Mouse (Mus musculus): Measurements from ENCODE around the gene Tmco4. TPM values are rescaled to one million over a fixed set of nuclear protein-coding genes. Genes with fewer than 3 reads are reported as not detected.

Gene Tmco4
- polyA plus RNA-seq, 1 experiment from 2014 or later = 3.7 TPM

- no peak for DNase-seq
- H3K9me3 ChIP-seq (ENCODE audit: low read depth, low read length) = no peaks in the 10 kb centered on the region
- H3K27ac ChIP-seq (ENCODE audit: low read depth) = no peak overlapping the region
- H3K4me3 ChIP-seq (ENCODE audit: low read depth, low read length) = no peak overlapping the region
- no peak overlapping the region for H3K4me2 ChIP-seq
- H3K9ac ChIP-seq = no peak overlapping the region
- TF ChIP-seq CTCF (IDR thresholded peaks at IDR 0.05; ENCODE audit: low read depth) = no peak
- H3K27me3 ChIP-seq (ENCODE audit: insufficient read depth, low read length) = no peaks in the 10 kb centered on the region
- no peak for ATAC-seq (ENCODE audit: insufficient read depth)
- H3K4me1 ChIP-seq (ENCODE audit: insufficient read depth) = no peaks in the 10 kb centered on the region
- WGBS = 54% methylated on average over 9 of the region's 9 CpGs
- no peaks in the 10 kb centered on the region for H3K36me3 ChIP-seq (ENCODE audit: insufficient read depth)
Measured at GRCm38 (mm10) chr4:139054300-139054923, 81.7 kb downstream of the Tmco4 start.

GRCm38 (mm10) chr4:139055336-139055735 is 82.6 kb downstream of the Tmco4 start:
- Histone ChIP-seq H3K27ac (ENCODE audit: low read depth) (no peak overlapping the region), H3K36me3 (ENCODE audit: insufficient read depth) (no peaks in the 10 kb centered on the region), H3K9ac (no peak overlapping the region), H3K4me3 (ENCODE audit: low read depth, low read length) (no peak overlapping the region), H3K4me1 (ENCODE audit: insufficient read depth) (no peaks in the 10 kb centered on the region), H3K27me3 (ENCODE audit: insufficient read depth, low read length) (no peaks in the 10 kb centered on the region), H3K9me3 (ENCODE audit: low read depth, low read length) (no peaks in the 10 kb centered on the region), H3K4me2 (no peak overlapping the region)
- no peak for DNase-seq
- TF ChIP-seq CTCF (IDR thresholded peaks at IDR 0.05; ENCODE audit: low read depth) = no peak
- no peak for ATAC-seq (ENCODE audit: insufficient read depth)
- WGBS = 77% methylated on average over 4 of the region's 4 CpGs

- WGBS = 64% methylated on average over 3 of the region's 3 CpGs
- no peak overlapping the region for H3K9ac ChIP-seq
- no peak for ATAC-seq (ENCODE audit: insufficient read depth)
- H3K4me3 ChIP-seq (ENCODE audit: low read depth, low read length) = no peak overlapping the region
- no peaks in the 10 kb centered on the region for H3K4me1 ChIP-seq (ENCODE audit: insufficient read depth)
- no peaks in the 10 kb centered on the region for H3K36me3 ChIP-seq (ENCODE audit: insufficient read depth)
- H3K27ac ChIP-seq (ENCODE audit: low read depth) = no peak overlapping the region
- H3K27me3 ChIP-seq (ENCODE audit: insufficient read depth, low read length) = no peaks in the 10 kb centered on the region
- no peaks in the 10 kb centered on the region for H3K9me3 ChIP-seq (ENCODE audit: low read depth, low read length)
- no peak for DNase-seq
- TF ChIP-seq CTCF (IDR thresholded peaks at IDR 0.05; ENCODE audit: low read depth) = no peak
- H3K4me2 ChIP-seq = no peak overlapping the region
Measured at GRCm38 (mm10) chr4:139055744-139056143, 83.1 kb downstream of the Tmco4 start.

DNA sequence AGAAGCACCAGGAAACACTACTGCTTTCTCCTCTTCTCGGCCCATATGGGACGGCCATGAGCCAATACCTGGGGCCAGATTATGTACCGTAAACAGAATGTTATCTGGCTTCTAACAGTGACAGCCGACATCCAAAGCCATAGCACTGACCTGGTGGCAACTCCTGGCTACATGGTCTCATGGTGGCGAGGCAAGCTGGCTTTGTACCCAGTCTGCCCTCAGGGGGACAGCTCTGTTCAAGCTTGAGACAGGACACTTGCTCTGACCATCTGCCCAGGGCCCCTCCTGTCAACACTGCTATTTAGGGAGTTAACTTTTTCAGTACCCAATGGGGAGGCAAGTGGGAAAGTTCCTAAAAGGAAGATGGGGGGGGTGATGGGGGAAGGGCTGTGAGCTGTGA is 84.6 kb downstream of the Tmco4 start:
- H3K4me3 ChIP-seq (ENCODE audit: low read depth, low read length) = no peak overlapping the region
- 64% methylated on average over 5 of the region's 5 CpGs for WGBS
- no peaks in the 10 kb centered on the region for H3K4me1 ChIP-seq (ENCODE audit: insufficient read depth)
- no peaks in the 10 kb centered on the region for H3K9me3 ChIP-seq (ENCODE audit: low read depth, low read length)
- no peak overlapping the region for H3K4me2 ChIP-seq
- no peak for TF ChIP-seq CTCF (IDR thresholded peaks at IDR 0.05; ENCODE audit: low read depth)
- no peaks in the 10 kb centered on the region for H3K36me3 ChIP-seq (ENCODE audit: insufficient read depth)
- ATAC-seq (ENCODE audit: insufficient read depth) = no peak
- H3K27ac ChIP-seq (ENCODE audit: low read depth) = no peak overlapping the region
- no peaks in the 10 kb centered on the region for H3K27me3 ChIP-seq (ENCODE audit: insufficient read depth, low read length)
- DNase-seq = no peak
- H3K9ac ChIP-seq = no peak overlapping the region

DNA sequence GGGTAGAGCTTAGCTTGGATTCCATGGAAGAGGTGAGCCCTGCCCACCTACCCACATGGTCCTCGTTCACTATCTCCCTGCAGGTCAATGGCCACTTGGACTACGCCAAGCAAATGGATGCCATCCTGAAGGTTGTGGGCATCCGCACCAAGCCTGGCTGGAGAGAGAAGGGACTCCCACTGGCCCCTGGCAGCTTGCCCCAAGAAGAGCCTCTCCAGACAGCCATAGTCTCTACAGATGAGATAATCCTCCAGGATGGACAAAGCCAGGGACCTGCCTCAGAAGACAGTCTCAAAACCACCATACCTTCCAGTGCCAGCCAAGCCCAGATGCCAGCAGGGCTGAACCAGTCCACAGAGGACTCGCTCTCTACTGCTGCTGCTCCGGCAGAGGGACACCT is 85.3 kb downstream of the Tmco4 start:
- ATAC-seq (ENCODE audit: insufficient read depth) (no peak), DNase-seq (no peak)
- WGBS = 84% methylated on average over 5 of the region's 5 CpGs
- no peaks in the 10 kb centered on the region for H3K4me1 ChIP-seq (ENCODE audit: insufficient read depth)
- no peaks in the 10 kb centered on the region for H3K36me3 ChIP-seq (ENCODE audit: insufficient read depth)
- no peaks in the 10 kb centered on the region for H3K9me3 ChIP-seq (ENCODE audit: low read depth, low read length)
- H3K9ac ChIP-seq = no peak overlapping the region
- H3K27me3 ChIP-seq (ENCODE audit: insufficient read depth, low read length) = no peaks in the 10 kb centered on the region
- H3K4me3 ChIP-seq (ENCODE audit: low read depth, low read length) = no peak overlapping the region
- H3K27ac ChIP-seq (ENCODE audit: low read depth) = no peak overlapping the region
- no peak for TF ChIP-seq CTCF (IDR thresholded peaks at IDR 0.05; ENCODE audit: low read depth)
- H3K4me2 ChIP-seq = no peak overlapping the region

DNA sequence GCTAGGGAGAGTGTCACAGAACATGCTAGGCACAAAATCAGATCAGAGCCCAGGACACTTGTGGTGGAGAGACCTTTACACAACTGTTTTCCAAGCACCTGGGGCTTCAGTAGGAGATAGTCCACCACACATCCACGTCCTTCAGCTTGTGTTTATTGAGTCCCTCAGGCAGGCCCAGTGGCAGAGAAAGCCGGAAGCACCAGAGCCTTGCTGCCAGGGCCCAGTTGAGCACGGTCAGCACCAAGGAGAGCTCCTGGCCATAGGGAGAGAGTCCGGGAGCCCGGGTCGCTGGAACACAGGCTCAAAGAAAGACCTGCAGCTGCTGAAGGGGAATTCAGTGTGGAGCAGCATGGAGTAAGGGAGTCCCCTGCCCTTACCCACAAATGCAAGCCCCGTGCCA is 86.9 kb downstream of the Tmco4 start:
- no peaks in the 10 kb centered on the region for H3K36me3 ChIP-seq (ENCODE audit: insufficient read depth)
- peak; percentile 91 for DNase-seq
- no peaks in the 10 kb centered on the region for H3K27me3 ChIP-seq (ENCODE audit: insufficient read depth, low read length)
- H3K4me3 ChIP-seq (ENCODE audit: low read depth, low read length) = no peak overlapping the region
- H3K9me3 ChIP-seq (ENCODE audit: low read depth, low read length) = no peaks in the 10 kb centered on the region
- no peak overlapping the region for H3K4me2 ChIP-seq
- no peak for TF ChIP-seq CTCF (IDR thresholded peaks at IDR 0.05; ENCODE audit: low read depth)
- 8% methylated on average over 7 of the region's 7 CpGs for WGBS
- no peak for ATAC-seq (ENCODE audit: insufficient read depth)
- no peaks in the 10 kb centered on the region for H3K4me1 ChIP-seq (ENCODE audit: insufficient read depth)
- no peak overlapping the region for H3K27ac ChIP-seq (ENCODE audit: low read depth)
- no peak overlapping the region for H3K9ac ChIP-seq

DNA sequence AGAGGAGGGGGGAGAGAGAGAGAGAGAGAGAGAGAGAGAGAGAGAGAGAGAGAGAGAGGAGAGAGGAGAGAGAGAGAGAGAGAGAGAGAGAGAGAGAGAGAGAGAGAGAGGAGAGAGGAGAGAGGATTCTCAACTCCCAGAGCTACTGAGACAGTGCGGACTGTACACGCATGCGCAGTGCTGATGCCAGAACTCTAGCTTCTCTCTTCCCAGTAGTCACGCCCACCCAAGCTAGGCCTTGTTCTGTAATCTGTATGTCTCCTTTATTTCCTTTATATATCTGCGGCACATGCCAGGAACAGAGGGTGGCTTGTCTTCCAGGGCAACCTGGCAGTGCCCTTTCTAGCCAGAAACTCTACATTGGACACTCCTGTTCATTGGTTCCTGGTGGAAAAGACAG is 92.1 kb downstream of the Tmco4 start:
- H3K27me3 ChIP-seq (ENCODE audit: insufficient read depth, low read length) = no peaks in the 10 kb centered on the region
- no peak for DNase-seq

GRCm38 (mm10) chr4:139068287-139068686 is 95.6 kb downstream of the Tmco4 start:
- Histone ChIP-seq H3K27me3 (ENCODE audit: insufficient read depth, low read length) (peaks cover 8% of the 10 kb centered on the region), H3K4me2 (no peak overlapping the region), H3K4me3 (ENCODE audit: low read depth, low read length) (no peak overlapping the region), H3K27ac (ENCODE audit: low read depth) (no peak overlapping the region), H3K9ac (no peak overlapping the region), H3K36me3 (ENCODE audit: insufficient read depth) (no peaks in the 10 kb centered on the region), H3K4me1 (ENCODE audit: insufficient read depth) (no peaks in the 10 kb centered on the region), H3K9me3 (ENCODE audit: low read depth, low read length) (no peaks in the 10 kb centered on the region)
- 26% methylated on average over 4 of the region's 4 CpGs for WGBS
- no peak for TF ChIP-seq CTCF (IDR thresholded peaks at IDR 0.05; ENCODE audit: low read depth)
- DNase-seq = no peak
- no peak for ATAC-seq (ENCODE audit: insufficient read depth)

More for the DNA sequence above, 92.1 kb downstream of the Tmco4 start:
- WGBS = 83% methylated on average over 5 of the region's 5 CpGs
- Histone ChIP-seq H3K9ac (no peak overlapping the region), H3K27ac (ENCODE audit: low read depth) (no peak overlapping the region), H3K4me3 (ENCODE audit: low read depth, low read length) (no peak overlapping the region), H3K4me1 (ENCODE audit: insufficient read depth) (no peaks in the 10 kb centered on the region), H3K4me2 (no peak overlapping the region), H3K36me3 (ENCODE audit: insufficient read depth) (no peaks in the 10 kb centered on the region), H3K9me3 (ENCODE audit: low read depth, low read length) (no peaks in the 10 kb centered on the region)
- no peak for TF ChIP-seq CTCF (IDR thresholded peaks at IDR 0.05; ENCODE audit: low read depth)
- ATAC-seq (ENCODE audit: insufficient read depth) = no peak
